Mouse (Mus musculus) neural tube, embryonic 12.5 days (tissue): Measurements from ENCODE around the gene Sncg. TPM values are rescaled to one million over a fixed set of nuclear protein-coding genes. Genes with fewer than 3 reads are reported as not detected.

Source experiments
- ATAC-seq: fragments of 200-750 bp; cut with Nextera tagmentation; 2 replicates; pipeline ENCODE4 v1.8.0; 2017; ENCODE audit warnings: low read depth, mild to moderate bottlenecking, moderate TSS enrichment, moderate library complexity; ENCODE audit not compliant: low FRiP score
- H3K27ac ChIP-seq: fragments of 300-500 bp; sonication (generic); 2 replicates; pipeline ENCODE4 v1.5.1; 2016
- H3K27me3 ChIP-seq: fragments of 300-500 bp; sonication (generic); replicated peaks from 2 replicates; pipeline ENCODE4 v1.6.1; 2016; ENCODE audit warnings: mild to moderate bottlenecking
- H3K36me3 ChIP-seq: fragments of 300-500 bp; sonication (generic); 2 replicates; pipeline ENCODE4 v1.6.1; 2016; ENCODE audit warnings: mild to moderate bottlenecking
- H3K4me1 ChIP-seq: fragments of 300-500 bp; sonication (generic); 2 replicates; pipeline ENCODE4 v1.6.1; 2016
- H3K4me2 ChIP-seq: fragments of 300-500 bp; sonication (generic); replicated peaks from 2 replicates; pipeline ENCODE4 v1.6.1; 2016; ENCODE audit warnings: mild to moderate bottlenecking
- H3K4me3 ChIP-seq: fragments of 300-500 bp; sonication (generic); 2 replicates; pipeline ENCODE4 v1.5.1; 2016
- H3K9ac ChIP-seq: fragments of 300-500 bp; sonication (generic); 2 replicates; pipeline ENCODE4 v1.6.1; 2016; ENCODE audit warnings: mild to moderate bottlenecking
- H3K9me3 ChIP-seq: fragments of 300-500 bp; sonication (generic); 2 replicates; pipeline ENCODE4 v1.6.1; 2016; ENCODE audit warnings: mild to moderate bottlenecking
- WGBS: fragments of 180-500 bp; shearing (Covaris S2); methylation state at CpG from one replicate; pipeline ENCODE4 v1.1.7; 2016; 5-methylcytosine and 5-hydroxymethylcytosine counted together
- polyA plus RNA-seq: library from polyadenylated mRNA; unstranded; fragments of >200 nt; fragmentation: Nextera tagmentation; extraction: Ambion mirVana; gene quantifications from 2 replicates; pipeline ENCODE4 v1.2.1, GENCODE M21; 2016

Gene Sncg
- polyA plus RNA-seq, 1 experiment from 2014 or later = 420 TPM

DNA sequence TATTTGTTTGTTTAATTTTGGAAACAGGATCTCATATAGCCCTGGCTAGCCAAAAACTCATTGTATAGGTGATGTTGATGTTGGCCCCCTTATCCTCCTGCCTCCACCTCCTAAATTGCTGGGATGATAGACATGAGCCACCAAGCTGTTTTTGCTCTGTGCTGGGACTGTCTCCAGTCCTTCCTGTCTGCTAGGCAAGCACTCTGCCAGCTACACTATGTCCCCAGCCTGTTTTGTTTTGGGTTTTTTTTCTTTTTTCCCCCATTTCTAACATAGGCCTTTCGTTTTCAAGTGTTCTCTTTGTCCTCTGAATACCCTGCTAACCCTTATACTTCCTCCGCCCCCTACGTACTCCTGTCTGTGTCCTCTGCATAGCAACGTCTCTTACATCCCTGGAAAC lies 18.7 kb upstream of the Sncg start:
- Histone ChIP-seq H3K9me3 (no peaks in the 10 kb centered on the region), H3K4me2 (no peak overlapping the region), H3K9ac (no peak overlapping the region), H3K27me3 (no peaks in the 10 kb centered on the region), H3K36me3 (peaks cover 5% of the 10 kb centered on the region; the same call in 1 of the 2 replicates), H3K27ac (no peak overlapping the region), H3K4me3 (no peak overlapping the region), H3K4me1 (no peaks in the 10 kb centered on the region)
- ATAC-seq = no peak
- 65% methylated on average over 4 of the region's 4 CpGs for WGBS

DNA sequence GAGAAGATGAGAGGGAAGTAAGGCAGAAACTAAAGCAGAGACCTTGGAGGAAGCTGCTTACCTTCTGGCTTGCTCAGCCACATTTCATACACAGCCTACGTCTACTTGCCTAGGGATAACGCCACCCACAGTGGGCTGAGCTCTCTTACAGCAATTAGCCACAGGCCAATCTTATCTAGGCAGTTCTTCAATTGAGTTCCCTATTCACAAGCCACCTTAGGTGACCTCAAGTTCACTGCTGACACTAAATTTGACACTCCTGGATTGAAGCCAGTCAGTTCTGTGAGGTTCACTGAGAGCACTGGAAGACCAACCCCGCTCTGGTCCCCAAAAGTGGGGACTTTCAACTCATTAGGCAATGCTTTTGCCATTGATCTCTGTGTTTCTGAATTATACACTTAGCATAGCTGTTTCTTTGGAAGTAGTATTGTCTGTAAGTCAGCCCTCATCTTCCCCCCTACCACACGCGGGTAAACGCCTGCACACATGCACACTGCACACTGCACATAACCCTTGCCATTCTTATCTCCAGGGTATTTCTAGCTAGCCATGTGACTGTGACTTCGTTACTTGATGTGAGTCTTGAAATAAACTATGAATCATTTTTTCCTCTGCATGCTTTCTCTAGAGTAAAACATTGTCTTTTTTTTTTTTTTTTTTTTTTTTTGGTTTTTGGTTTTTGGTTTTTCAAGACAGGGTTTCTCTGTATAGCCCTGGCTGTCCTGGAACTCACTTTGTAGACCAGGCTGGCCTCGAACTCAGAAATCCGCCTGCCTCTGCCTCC lies 8.5 kb upstream of the Sncg start:
- no peak for ATAC-seq
- Histone ChIP-seq H3K4me1 (peaks cover 6% of the 10 kb centered on the region), H3K27ac (no peak overlapping the region), H3K27me3 (no peaks in the 10 kb centered on the region), H3K9ac (no peak overlapping the region), H3K4me3 (no peak overlapping the region), H3K9me3 (no peaks in the 10 kb centered on the region), H3K36me3 (no peaks in the 10 kb centered on the region), H3K4me2 (no peak overlapping the region)
- 93% methylated on average over 9 of the region's 9 CpGs for WGBS

DNA sequence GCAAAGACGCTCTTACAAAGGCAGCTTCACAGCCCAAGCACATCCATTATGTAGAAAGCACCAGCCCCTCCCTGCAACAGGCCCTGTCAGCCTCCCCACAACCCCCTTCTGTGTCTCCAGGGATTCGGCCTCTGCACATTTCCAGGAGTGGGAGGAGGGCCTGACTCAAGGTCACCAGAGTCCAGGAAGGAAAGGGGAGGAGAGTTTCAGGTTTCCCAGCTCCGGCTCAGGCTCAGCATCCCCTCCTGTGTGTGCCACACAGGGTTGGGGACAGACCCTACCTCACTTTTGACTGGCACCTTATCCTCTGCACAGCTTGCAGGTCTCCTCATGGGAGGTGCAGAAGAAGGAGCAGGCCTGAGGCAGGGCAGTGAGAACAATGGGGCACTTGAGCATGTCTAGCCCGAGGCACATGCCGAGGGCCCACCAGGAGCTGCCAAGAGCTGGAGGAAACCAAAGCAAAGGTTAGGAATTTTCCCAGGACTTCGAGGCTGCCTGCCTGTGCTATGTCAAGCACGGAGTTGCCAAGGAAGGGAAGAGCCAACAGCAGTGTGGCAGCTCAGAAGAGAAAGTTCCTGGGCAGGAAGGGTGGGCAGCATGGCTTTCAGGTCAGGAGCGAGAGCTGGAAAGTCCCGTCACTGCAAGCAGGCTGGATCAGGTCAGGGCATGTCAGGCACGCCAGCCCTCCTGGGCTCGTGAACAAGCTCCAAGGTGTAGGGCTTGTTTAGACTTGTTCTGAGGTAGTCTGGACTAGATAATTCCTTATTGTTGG lies 4.2 kb upstream of the Sncg start:
- Histone ChIP-seq H3K36me3 (no peaks in the 10 kb centered on the region), H3K4me3 (no peak overlapping the region), H3K9ac (no peak overlapping the region), H3K27ac (no peak overlapping the region), H3K4me1 (peaks cover 17% of the 10 kb centered on the region), H3K9me3 (no peaks in the 10 kb centered on the region), H3K27me3 (no peaks in the 10 kb centered on the region), H3K4me2 (no peak overlapping the region)
- no peak for ATAC-seq
- 48% methylated on average over 11 of the region's 11 CpGs for WGBS

DNA sequence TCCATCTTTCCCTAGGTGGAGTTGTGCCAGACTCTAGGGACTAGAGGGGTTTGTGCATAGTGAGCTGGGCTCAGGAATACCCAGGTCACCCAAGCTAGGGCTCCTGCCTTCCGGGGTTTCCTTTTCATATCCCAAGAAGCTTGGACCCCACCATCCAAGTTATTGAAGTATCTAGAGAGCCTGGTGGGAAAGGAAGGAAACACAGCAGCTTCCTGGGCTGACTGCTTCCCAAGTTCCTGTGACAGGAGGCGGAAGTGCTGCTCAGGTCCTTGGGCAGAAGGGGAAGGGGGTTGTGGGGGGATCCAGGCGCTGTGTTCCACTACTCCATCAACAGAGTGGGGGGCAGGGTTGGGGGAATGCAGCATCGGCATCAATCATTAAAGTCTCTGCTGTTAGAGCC lies 2.5 kb upstream of the Sncg start:
- no peak for ATAC-seq
- Histone ChIP-seq H3K9ac (no peak overlapping the region), H3K27me3 (no peaks in the 10 kb centered on the region), H3K9me3 (no peaks in the 10 kb centered on the region), H3K27ac (no peak overlapping the region), H3K4me3 (no peak overlapping the region), H3K36me3 (no peaks in the 10 kb centered on the region), H3K4me2 (no peak overlapping the region; the same call in 1 of the 2 replicates), H3K4me1 (peaks cover 17% of the 10 kb centered on the region)
- WGBS = 86% methylated on average over 4 of the region's 4 CpGs

DNA sequence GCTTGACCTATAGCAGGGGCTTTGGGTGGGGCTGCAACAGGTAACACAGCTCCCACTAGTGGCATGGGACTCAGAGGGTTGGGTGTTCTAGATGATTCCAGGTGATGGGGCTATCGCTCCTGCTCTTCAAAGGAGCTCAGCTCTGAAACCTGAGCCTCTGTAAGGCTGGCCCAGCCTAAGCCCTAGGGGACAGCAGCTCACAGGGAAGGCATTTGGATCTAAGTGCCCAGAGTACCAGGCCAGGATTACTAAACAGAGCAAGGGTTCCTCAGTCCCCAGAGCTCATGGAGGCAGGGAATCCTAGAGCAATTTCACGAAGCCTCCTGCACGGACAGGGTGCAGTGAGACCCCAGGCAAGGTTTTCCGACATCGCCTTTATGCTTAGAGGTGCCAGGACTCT lies 1.4 kb upstream of the Sncg start:
- no peaks in the 10 kb centered on the region for H3K9me3 ChIP-seq
- H3K4me2 ChIP-seq = peak overlapping the region; percentile 7; the same call in 1 of the 2 replicates
- ATAC-seq = no peak
- no peak overlapping the region for H3K27ac ChIP-seq
- H3K36me3 ChIP-seq = no peaks in the 10 kb centered on the region
- H3K9ac ChIP-seq = no peak overlapping the region
- no peaks in the 10 kb centered on the region for H3K27me3 ChIP-seq
- peaks cover 17% of the 10 kb centered on the region for H3K4me1 ChIP-seq
- H3K4me3 ChIP-seq = no peak overlapping the region
- 86% methylated on average over 5 of the region's 5 CpGs for WGBS

DNA sequence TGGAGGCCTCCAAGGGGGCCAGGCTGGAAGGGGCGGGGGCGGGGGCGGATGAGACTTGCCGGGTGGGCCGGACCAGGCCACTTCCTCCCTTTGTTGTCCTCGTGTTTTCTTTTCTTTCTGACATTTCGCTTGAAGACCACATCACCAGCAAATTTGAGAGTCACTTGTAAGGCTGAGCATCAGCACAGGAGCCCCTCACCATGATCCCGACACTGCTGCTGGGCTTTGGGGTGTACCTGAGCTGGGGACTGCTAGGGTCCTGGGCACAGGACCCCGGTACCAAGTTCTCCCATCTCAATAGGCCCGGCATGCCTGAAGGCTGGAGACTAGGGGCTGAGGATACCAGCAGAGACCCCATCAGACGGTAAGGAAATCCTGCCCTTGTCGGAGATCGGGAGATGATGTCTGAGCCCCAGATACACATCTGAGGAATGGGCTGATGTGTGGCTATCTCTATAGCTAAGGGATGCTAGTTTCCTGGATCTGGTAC lies 871 bp upstream of the Sncg start, which contains the start of gene Mmrn2:
Gene Mmrn2 (plus strand): TSS at position 51 of the 490 bp plus-strand sequence.
- Histone ChIP-seq H3K9ac (0 out of 2 replicates have a peak within 1 kb of the TSS, but pooled peaks have one; percentile 3), H3K4me3 (0 out of 2 replicates have a peak within 1 kb of the TSS, but pooled peaks have one; percentile 2), H3K27ac (no peak within 1 kb of the TSS), H3K4me2 (peak within 1 kb of the TSS; percentile 38), H3K9me3 (no peaks in the 10 kb centered on the region), H3K4me1 (peaks cover 17% of the 10 kb centered on the region), H3K27me3 (no peaks in the 10 kb centered on the region), H3K36me3 (no peaks in the 10 kb centered on the region)
- WGBS = 81% methylated on average over 13 of the region's 13 CpGs
- no peak for ATAC-seq

DNA sequence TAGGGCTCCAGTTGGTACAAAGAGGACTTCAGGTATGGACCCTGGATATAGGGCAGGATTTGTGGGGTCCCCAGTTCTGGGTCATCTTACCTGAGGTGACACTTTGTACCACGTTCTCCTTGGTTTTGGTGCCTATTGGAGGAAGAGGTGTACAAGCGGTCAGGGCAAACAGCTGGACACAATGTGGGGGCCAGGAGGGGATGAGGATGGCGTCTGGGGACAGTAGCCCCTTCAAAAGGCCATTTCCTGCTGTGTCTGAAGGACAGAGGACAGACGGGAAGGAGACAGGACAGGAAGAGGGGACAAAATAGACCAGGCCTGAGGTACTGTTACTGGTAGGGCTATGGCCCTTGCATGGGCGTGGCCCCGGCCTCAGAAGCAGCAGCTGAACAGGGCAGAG lies 1.0 kb downstream of the Sncg start:
- Histone ChIP-seq H3K27me3 (no peaks in the 10 kb centered on the region), H3K4me2 (peak overlapping the region; percentile 38), H3K9ac (0 out of 2 replicates have a peak overlapping the region, but pooled peaks have one; percentile 19), H3K4me3 (no peak overlapping the region), H3K36me3 (no peaks in the 10 kb centered on the region), H3K4me1 (peaks cover 15% of the 10 kb centered on the region), H3K27ac (no peak overlapping the region), H3K9me3 (no peaks in the 10 kb centered on the region)
- no peak for ATAC-seq
- WGBS = 83% methylated on average over 6 of the region's 6 CpGs

DNA sequence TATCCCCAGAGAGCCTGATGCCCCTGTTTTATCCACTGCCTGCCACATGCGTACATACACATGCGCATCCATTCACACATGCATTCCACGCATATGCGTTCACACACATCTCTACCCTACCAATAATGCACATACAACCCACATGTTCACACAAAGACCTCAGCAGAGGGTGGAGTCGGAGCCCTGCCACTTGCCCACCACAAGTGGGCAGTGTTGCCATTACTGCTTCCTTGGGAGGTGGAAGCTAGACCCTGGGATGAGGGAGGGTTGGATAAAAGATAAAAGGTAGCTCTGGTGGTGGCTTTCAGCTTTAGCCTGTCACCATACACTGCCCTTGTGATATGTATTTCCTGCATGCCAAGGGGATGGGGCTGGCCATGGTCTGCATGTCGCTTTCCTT lies 1.9 kb downstream of the Sncg start:
- Histone ChIP-seq H3K27me3 (no peaks in the 10 kb centered on the region), H3K4me3 (no peak overlapping the region), H3K36me3 (no peaks in the 10 kb centered on the region), H3K27ac (no peak overlapping the region), H3K4me2 (peak overlapping the region; percentile 38), H3K9ac (no peak overlapping the region), H3K9me3 (no peaks in the 10 kb centered on the region), H3K4me1 (peaks cover 10% of the 10 kb centered on the region)
- ATAC-seq = no peak
- 84% methylated on average over 6 of the region's 6 CpGs for WGBS

DNA sequence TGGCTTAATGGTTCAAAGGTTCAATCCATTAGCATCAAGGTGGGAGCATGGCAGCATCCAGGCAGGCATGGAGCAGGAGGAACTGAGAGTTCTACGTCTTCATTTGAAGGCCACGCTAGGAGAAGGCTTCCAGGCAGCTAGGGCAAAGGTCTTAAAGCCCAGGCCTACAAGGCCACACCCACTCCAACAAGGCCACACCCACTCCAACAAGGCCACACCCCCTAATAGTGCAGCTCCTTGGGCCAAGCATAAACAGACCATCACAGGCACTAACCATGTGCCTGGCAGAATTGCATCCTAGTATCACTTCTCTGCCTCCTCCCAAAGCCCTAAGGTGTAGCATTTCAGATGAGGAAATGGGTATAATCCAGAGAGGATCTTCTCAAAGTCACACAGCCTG lies 2.8 kb downstream of the Sncg start:
- H3K27ac ChIP-seq = no peak overlapping the region
- H3K36me3 ChIP-seq = no peaks in the 10 kb centered on the region
- peak overlapping the region; percentile 38 for H3K4me2 ChIP-seq
- ATAC-seq = no peak
- H3K27me3 ChIP-seq = no peaks in the 10 kb centered on the region
- H3K9me3 ChIP-seq = no peaks in the 10 kb centered on the region
- H3K4me3 ChIP-seq = no peak overlapping the region
- 84% methylated on average over 2 of the region's 2 CpGs for WGBS
- H3K9ac ChIP-seq = no peak overlapping the region
- H3K4me1 ChIP-seq = peaks cover 10% of the 10 kb centered on the region

DNA sequence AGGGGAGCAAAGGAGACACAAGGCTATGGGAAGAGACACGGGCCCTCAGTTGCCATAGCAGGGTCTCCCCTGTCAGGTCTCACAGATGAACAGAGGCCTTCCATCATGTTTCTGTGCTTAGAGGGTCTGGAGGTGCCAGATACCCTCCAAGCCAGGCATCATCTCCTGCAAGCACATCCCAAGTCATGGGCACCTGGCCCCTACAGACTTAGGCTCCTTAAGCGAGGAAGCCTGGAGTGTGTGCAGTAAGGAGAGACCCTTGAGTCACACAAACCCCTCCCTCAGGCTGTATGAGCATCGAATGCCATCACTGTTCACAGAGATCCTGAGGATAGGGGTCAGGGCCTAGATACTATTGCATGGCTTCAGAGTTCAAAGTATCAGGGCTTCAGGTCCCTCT lies 3.7 kb downstream of the Sncg start:
- WGBS = 84% methylated on average over 3 of the region's 3 CpGs

DNA sequence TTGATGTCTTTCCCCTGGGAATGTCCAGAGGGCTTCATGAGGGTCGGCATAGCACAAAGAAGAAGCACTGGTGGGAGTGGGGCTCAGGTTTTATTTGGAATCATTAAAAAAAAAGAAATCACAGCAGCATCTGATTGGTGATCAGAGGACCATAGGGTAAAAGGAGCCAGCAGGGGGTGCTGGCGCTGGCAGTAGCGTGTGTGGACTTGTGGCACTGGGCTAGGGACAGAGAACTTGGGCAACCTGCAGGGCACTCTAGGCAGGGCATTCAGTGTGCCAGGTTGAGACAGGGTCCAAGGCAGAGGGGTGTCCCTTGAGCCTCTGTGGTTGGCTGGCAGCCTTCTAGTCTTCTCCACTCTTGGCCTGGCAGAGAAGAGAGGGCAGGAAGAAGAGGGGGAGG lies 4.4 kb downstream of the Sncg start:
- H3K9me3 ChIP-seq = no peaks in the 10 kb centered on the region
- WGBS = 62% methylated on average over 3 of the region's 3 CpGs
- no peak overlapping the region for H3K4me3 ChIP-seq
- no peak overlapping the region for H3K27ac ChIP-seq
- no peak overlapping the region for H3K4me2 ChIP-seq
- ATAC-seq = no peak
- no peak overlapping the region for H3K9ac ChIP-seq
- H3K27me3 ChIP-seq = no peaks in the 10 kb centered on the region
- H3K4me1 ChIP-seq = peaks cover 10% of the 10 kb centered on the region
- H3K36me3 ChIP-seq = no peaks in the 10 kb centered on the region

More for the DNA sequence above, 3.7 kb downstream of the Sncg start:
- H3K4me2 ChIP-seq = no peak overlapping the region
- H3K27me3 ChIP-seq = no peaks in the 10 kb centered on the region
- no peaks in the 10 kb centered on the region for H3K9me3 ChIP-seq
- ATAC-seq = no peak
- no peak overlapping the region for H3K4me3 ChIP-seq
- H3K27ac ChIP-seq = no peak overlapping the region
- H3K36me3 ChIP-seq = no peaks in the 10 kb centered on the region
- H3K4me1 ChIP-seq = peaks cover 10% of the 10 kb centered on the region
- H3K9ac ChIP-seq = no peak overlapping the region

DNA sequence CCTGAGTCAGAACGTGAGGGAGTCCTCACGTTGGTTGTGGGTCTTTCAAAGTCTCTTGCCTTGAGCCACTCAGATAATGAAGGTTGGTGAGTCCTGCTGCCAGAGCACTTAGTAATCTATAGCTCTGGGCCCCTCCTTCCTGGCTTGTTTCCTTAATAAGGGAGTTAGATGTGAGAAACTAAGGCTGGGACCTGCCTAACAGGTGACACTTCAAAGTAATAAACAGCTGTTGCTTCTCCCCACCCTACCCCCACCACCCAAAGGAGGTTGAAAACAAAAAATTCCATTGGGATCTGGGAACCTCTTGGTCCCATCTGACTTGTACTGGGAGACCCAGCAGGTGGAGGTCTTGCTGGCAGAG lies 9.5 kb downstream of the Sncg start:
- H3K9ac ChIP-seq = no peak overlapping the region
- no peaks in the 10 kb centered on the region for H3K27me3 ChIP-seq
- no peak overlapping the region for H3K4me3 ChIP-seq
- ATAC-seq = no peak
- H3K36me3 ChIP-seq = no peaks in the 10 kb centered on the region
- no peak overlapping the region for H3K4me2 ChIP-seq
- 93% methylated on average over 2 of the region's 2 CpGs for WGBS
- no peak overlapping the region for H3K27ac ChIP-seq
- no peaks in the 10 kb centered on the region for H3K9me3 ChIP-seq
- peaks cover 4% of the 10 kb centered on the region; the same call in 1 of the 2 replicates for H3K4me1 ChIP-seq
